Mouse (Mus musculus) erythroblast, embryonic 14.5 days (primary cell): ENCODE measurements around the gene Npb.

Experiments
- GATA1 ChIP-seq: IDR thresholded peaks from 2 replicates; pipeline ENCODE4 v1.6.1; 2012; ENCODE audit warnings: low read length, inconsistent platforms, mixed read lengths
- TAL1 ChIP-seq: IDR thresholded peaks from 3 replicates; pipeline ENCODE4 v1.6.1; 2012; ENCODE audit warnings: low read length, inconsistent platforms, mixed read lengths

- TF ChIP-seq TAL1 (no peak), GATA1 (no peak)
Observed at GRCm38 (mm10) chr11:120631726-120632448, 23.6 kb downstream of the Npb start.
